Mouse (Mus musculus) kidney, adult 2 months (tissue): ENCODE results near the gene Vps41.

Source experiments
- CTCF ChIP-seq: fragments of 200-500 bp; conservative IDR thresholded peaks from 2 replicates; pipeline ENCODE4 v1.5.1; 2011; ENCODE audit warnings: low read depth, mild to moderate bottlenecking, control low read depth, low read length, moderate library complexity, mixed read lengths; ENCODE audit not compliant: insufficient read depth, insufficient read length
- POLR2A ChIP-seq: fragments of 200-500 bp; IDR thresholded peaks from one replicate; pipeline ENCODE4 v1.6.1; 2011; ENCODE audit warnings: low read depth, low read length, control low read depth

DNA sequence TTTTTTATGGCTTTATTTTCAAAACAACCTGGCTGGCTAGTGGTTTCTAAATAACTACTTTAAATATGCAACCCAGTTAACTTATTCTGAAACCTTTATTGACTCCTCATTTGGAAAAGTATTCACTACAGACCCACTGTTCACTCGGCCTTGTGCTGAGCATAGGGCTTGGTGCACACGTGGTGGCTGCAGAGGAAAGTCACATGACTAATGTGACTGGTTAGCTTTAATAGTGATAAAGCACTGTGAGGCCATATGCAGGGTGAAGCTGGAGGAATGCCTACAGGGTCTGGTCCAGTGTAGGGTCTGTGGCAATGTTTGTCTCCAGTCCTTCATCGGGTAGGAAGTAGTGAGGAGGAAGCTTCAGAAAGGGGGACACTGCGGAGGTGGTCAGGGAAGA lies 134.1 kb downstream of the Vps41 start:
- no peak for TF ChIP-seq POLR2A
- no peak for TF ChIP-seq CTCF
